Mouse (Mus musculus): ENCODE data around the gene Apobr. TPM values are rescaled to one million over a fixed set of nuclear protein-coding genes. Genes with fewer than 3 reads are reported as not detected.

Gene Apobr
- polyA plus RNA-seq (2015; fragmentation: Nextera tagmentation; extraction: Ambion mirVana): 1.6 and 2.3 TPM in 2 replicates

- H3K9me3 ChIP-seq (ENCODE audit: control insufficient read depth, low read length): no peaks in the 10 kb centered on the region
- peak within 1 kb of the TSS; percentile 53 for H3K4me3 ChIP-seq (ENCODE audit: low read length)
- no peak for ATAC-seq (ENCODE audit: low read depth)
- H3K4me2 ChIP-seq (ENCODE audit: low read depth, low read length): peak within 1 kb of the TSS; percentile 88
- no peak within 1 kb of the TSS for H3K27ac ChIP-seq (ENCODE audit: low read length)
- H3K4me1 ChIP-seq (replicated peaks; ENCODE audit: control insufficient read depth, insufficient read depth, low read length): peaks cover 6% of the 10 kb centered on the region
- no peaks in the 10 kb centered on the region for H3K27me3 ChIP-seq (ENCODE audit: control insufficient read depth, insufficient read depth, low read depth, low read length)
- H3K36me3 ChIP-seq (ENCODE audit: control insufficient read depth, insufficient read depth, low read length): no peaks in the 10 kb centered on the region
- WGBS: 75% methylated on average over 8 of the region's 8 CpGs
- no peak within 1 kb of the TSS for H3K9ac ChIP-seq (ENCODE audit: low read length)
Observed at GRCm38 (mm10) chr7:126584506-126584977, at the start of gene Apobr. Gene Apobr (plus strand): TSS chr7:126584942.

GRCm38 (mm10) chr7:126535766-126536165 is 49.0 kb upstream of the Apobr start:
- under 1% methylated on average over 28 of the region's 28 CpGs for WGBS
- no peak overlapping the region for H3K27ac ChIP-seq (ENCODE audit: low read length)
- no peaks in the 10 kb centered on the region for H3K9me3 ChIP-seq (ENCODE audit: control insufficient read depth, low read length)
- 0 out of 2 replicates have a peak, but pooled peaks cover 2% of the 10 kb centered on the region for H3K4me1 ChIP-seq (replicated peaks; ENCODE audit: control insufficient read depth, insufficient read depth, low read length)
- no peak for ATAC-seq (ENCODE audit: low read depth)
- no peaks in the 10 kb centered on the region for H3K36me3 ChIP-seq (ENCODE audit: control insufficient read depth, insufficient read depth, low read length)
- H3K27me3 ChIP-seq (ENCODE audit: control insufficient read depth, insufficient read depth, low read depth, low read length): peaks cover 12% of the 10 kb centered on the region; the same call in 1 of the 2 replicates
- H3K4me2 ChIP-seq (ENCODE audit: low read depth, low read length): peak overlapping the region; percentile 86
- H3K4me3 ChIP-seq (ENCODE audit: low read length): peak overlapping the region; percentile 53
- peak overlapping the region; percentile 69 for H3K9ac ChIP-seq (ENCODE audit: low read length)

DNA sequence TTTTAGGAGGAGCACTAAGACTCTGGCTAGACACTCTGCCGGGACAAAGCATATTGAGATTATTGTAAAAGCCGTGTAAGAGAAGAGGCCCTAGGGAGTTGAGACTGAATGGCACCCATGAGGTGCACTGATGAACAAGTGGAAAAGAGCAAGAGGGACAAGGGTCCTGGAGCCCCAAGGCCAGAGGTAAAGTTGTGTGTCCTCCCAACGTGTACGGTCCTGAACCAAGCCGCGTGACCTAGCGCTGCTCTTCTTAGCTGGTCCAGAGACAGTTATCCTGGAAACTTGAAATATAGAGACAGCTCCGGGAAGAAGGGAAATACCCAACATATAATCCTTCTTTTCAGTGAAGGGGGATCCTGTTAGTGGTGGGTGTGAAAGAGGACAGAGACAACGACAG is 48.3 kb upstream of the Apobr start:
- Histone ChIP-seq H3K4me1 (replicated peaks; ENCODE audit: control insufficient read depth, insufficient read depth, low read length) (0 out of 2 replicates have a peak, but pooled peaks cover 2% of the 10 kb centered on the region), H3K9me3 (ENCODE audit: control insufficient read depth, low read length) (no peaks in the 10 kb centered on the region), H3K27ac (ENCODE audit: low read length) (no peak overlapping the region), H3K36me3 (ENCODE audit: control insufficient read depth, insufficient read depth, low read length) (no peaks in the 10 kb centered on the region), H3K4me3 (ENCODE audit: low read length) (peak overlapping the region; percentile 53), H3K27me3 (ENCODE audit: control insufficient read depth, insufficient read depth, low read depth, low read length) (peaks cover 12% of the 10 kb centered on the region; the same call in 1 of the 2 replicates), H3K4me2 (ENCODE audit: low read depth, low read length) (peak overlapping the region; percentile 86), H3K9ac (ENCODE audit: low read length) (no peak overlapping the region)
- WGBS: 51% methylated on average over 9 of the region's 9 CpGs
- no peak for ATAC-seq (ENCODE audit: low read depth)

- Histone ChIP-seq H3K27ac (ENCODE audit: low read length) (no peak overlapping the region), H3K36me3 (ENCODE audit: control insufficient read depth, insufficient read depth, low read length) (no peaks in the 10 kb centered on the region), H3K4me1 (replicated peaks; ENCODE audit: control insufficient read depth, insufficient read depth, low read length) (0 out of 2 replicates have a peak, but pooled peaks cover 2% of the 10 kb centered on the region), H3K9me3 (ENCODE audit: control insufficient read depth, low read length) (no peaks in the 10 kb centered on the region), H3K9ac (ENCODE audit: low read length) (no peak overlapping the region), H3K4me2 (ENCODE audit: low read depth, low read length) (no peak overlapping the region), H3K4me3 (ENCODE audit: low read length) (no peak overlapping the region), H3K27me3 (ENCODE audit: control insufficient read depth, insufficient read depth, low read depth, low read length) (peaks cover 12% of the 10 kb centered on the region; the same call in 1 of the 2 replicates)
- no peak for ATAC-seq (ENCODE audit: low read depth)
- 68% methylated on average over 5 of the region's 5 CpGs for WGBS
Observed at GRCm38 (mm10) chr7:126537820-126538585, 46.7 kb upstream of the Apobr start.

GRCm38 (mm10) chr7:126541661-126542060 is 43.1 kb upstream of the Apobr start:
- H3K9me3 ChIP-seq (ENCODE audit: control insufficient read depth, low read length): no peaks in the 10 kb centered on the region
- peaks cover 4% of the 10 kb centered on the region; the same call in 1 of the 2 replicates for H3K27me3 ChIP-seq (ENCODE audit: control insufficient read depth, insufficient read depth, low read depth, low read length)
- H3K4me2 ChIP-seq (ENCODE audit: low read depth, low read length): no peak overlapping the region
- peaks cover 14% of the 10 kb centered on the region for H3K36me3 ChIP-seq (ENCODE audit: control insufficient read depth, insufficient read depth, low read length)
- H3K4me1 ChIP-seq (replicated peaks; ENCODE audit: control insufficient read depth, insufficient read depth, low read length): no peaks in the 10 kb centered on the region
- H3K27ac ChIP-seq (ENCODE audit: low read length): no peak overlapping the region
- WGBS: 80% methylated on average over 1 of the region's 1 CpGs
- ATAC-seq (ENCODE audit: low read depth): no peak
- H3K4me3 ChIP-seq (ENCODE audit: low read length): no peak overlapping the region
- H3K9ac ChIP-seq (ENCODE audit: low read length): no peak overlapping the region

DNA sequence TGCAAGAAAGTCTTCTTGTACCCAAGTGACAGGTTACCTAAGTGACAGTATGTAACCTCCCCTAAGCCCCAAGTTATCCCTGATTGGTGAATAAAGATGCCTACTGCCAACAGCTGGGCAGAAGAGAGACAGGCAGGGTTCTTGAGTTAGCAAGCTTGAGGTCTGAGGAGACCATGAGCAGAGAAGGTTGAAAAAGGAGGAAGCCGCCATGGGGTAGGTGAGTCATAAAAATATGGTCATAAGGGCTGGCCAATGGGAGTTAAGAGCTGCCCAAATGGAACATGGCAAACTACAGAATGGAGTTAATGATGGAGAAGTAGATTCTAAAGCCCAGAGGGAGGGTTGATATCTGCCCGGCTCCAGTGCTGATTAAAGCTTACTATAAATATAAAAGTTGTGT is 39.1 kb upstream of the Apobr start:
- Histone ChIP-seq H3K4me2 (ENCODE audit: low read depth, low read length) (no peak overlapping the region), H3K4me1 (replicated peaks; ENCODE audit: control insufficient read depth, insufficient read depth, low read length) (no peaks in the 10 kb centered on the region), H3K27ac (ENCODE audit: low read length) (no peak overlapping the region), H3K4me3 (ENCODE audit: low read length) (no peak overlapping the region), H3K27me3 (ENCODE audit: control insufficient read depth, insufficient read depth, low read depth, low read length) (no peaks in the 10 kb centered on the region), H3K9ac (ENCODE audit: low read length) (no peak overlapping the region), H3K36me3 (ENCODE audit: control insufficient read depth, insufficient read depth, low read length) (peaks cover 46% of the 10 kb centered on the region), H3K9me3 (ENCODE audit: control insufficient read depth, low read length) (no peaks in the 10 kb centered on the region)
- no peak for ATAC-seq (ENCODE audit: low read depth)
- WGBS: 85% methylated on average over 2 of the region's 2 CpGs

- 89% methylated on average over 1 of the region's 1 CpGs for WGBS
- no peak overlapping the region for H3K4me3 ChIP-seq (ENCODE audit: low read length)
- ATAC-seq (ENCODE audit: low read depth): no peak
Observed at GRCm38 (mm10) chr7:126554796-126555195, 29.9 kb upstream of the Apobr start.

DNA sequence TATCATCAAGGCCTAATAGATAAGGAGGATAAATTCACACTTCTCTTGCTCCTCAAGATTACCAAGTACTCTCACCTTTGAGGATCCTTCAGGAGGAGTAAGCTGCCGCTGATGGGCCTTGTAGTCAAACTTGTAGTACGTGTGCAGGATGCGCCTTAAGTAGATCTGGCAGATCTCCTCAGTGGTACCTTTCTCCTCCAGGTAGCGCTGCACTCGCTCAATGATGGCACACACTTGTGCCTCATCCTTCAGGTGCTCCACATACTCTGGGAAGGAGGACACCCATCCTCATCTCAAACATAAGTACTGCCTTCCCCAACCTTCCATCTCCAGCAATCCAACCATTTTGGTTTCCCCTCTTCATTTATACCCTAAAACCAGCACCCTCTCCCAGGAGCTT is 28.1 kb upstream of the Apobr start:
- WGBS: 92% methylated on average over 5 of the region's 5 CpGs
- no peaks in the 10 kb centered on the region for H3K4me1 ChIP-seq (replicated peaks; ENCODE audit: control insufficient read depth, insufficient read depth, low read length)
- H3K9ac ChIP-seq (ENCODE audit: low read length): no peak overlapping the region

More at GRCm38 (mm10) chr7:126554796-126555195, 29.9 kb upstream of the Apobr start:
- H3K36me3 ChIP-seq (ENCODE audit: control insufficient read depth, insufficient read depth, low read length): peaks cover 73% of the 10 kb centered on the region
- no peaks in the 10 kb centered on the region for H3K27me3 ChIP-seq (ENCODE audit: control insufficient read depth, insufficient read depth, low read depth, low read length)
- no peaks in the 10 kb centered on the region for H3K4me1 ChIP-seq (replicated peaks; ENCODE audit: control insufficient read depth, insufficient read depth, low read length)
- no peak overlapping the region for H3K9ac ChIP-seq (ENCODE audit: low read length)
- H3K4me2 ChIP-seq (ENCODE audit: low read depth, low read length): no peak overlapping the region
- H3K9me3 ChIP-seq (ENCODE audit: control insufficient read depth, low read length): no peaks in the 10 kb centered on the region
- H3K27ac ChIP-seq (ENCODE audit: low read length): no peak overlapping the region

GRCm38 (mm10) chr7:126565693-126566092 is 19.0 kb upstream of the Apobr start:
- H3K9me3 ChIP-seq (ENCODE audit: control insufficient read depth, low read length): no peaks in the 10 kb centered on the region
- peaks cover 27% of the 10 kb centered on the region for H3K36me3 ChIP-seq (ENCODE audit: control insufficient read depth, insufficient read depth, low read length)
- H3K4me2 ChIP-seq (ENCODE audit: low read depth, low read length): peak overlapping the region; percentile 81
- H3K4me3 ChIP-seq (ENCODE audit: low read length): peak overlapping the region; percentile 99
- peak; percentile 46; the same call in 1 of the 2 replicates for ATAC-seq (ENCODE audit: low read depth)
- H3K27ac ChIP-seq (ENCODE audit: low read length): peak overlapping the region; percentile 88
- H3K9ac ChIP-seq (ENCODE audit: low read length): peak overlapping the region; percentile 93
- under 1% methylated on average over 28 of the region's 28 CpGs for WGBS
- no peaks in the 10 kb centered on the region for H3K27me3 ChIP-seq (ENCODE audit: control insufficient read depth, insufficient read depth, low read depth, low read length)
- peaks cover 6% of the 10 kb centered on the region for H3K4me1 ChIP-seq (replicated peaks; ENCODE audit: control insufficient read depth, insufficient read depth, low read length)

More for the DNA sequence above, 28.1 kb upstream of the Apobr start:
- Histone ChIP-seq H3K27ac (ENCODE audit: low read length) (no peak overlapping the region), H3K4me3 (ENCODE audit: low read length) (no peak overlapping the region), H3K9me3 (ENCODE audit: control insufficient read depth, low read length) (no peaks in the 10 kb centered on the region), H3K4me2 (ENCODE audit: low read depth, low read length) (no peak overlapping the region), H3K27me3 (ENCODE audit: control insufficient read depth, insufficient read depth, low read depth, low read length) (no peaks in the 10 kb centered on the region), H3K36me3 (ENCODE audit: control insufficient read depth, insufficient read depth, low read length) (peaks cover 60% of the 10 kb centered on the region)
- ATAC-seq (ENCODE audit: low read depth): no peak
